Mouse (Mus musculus) heart, adult 18-20 months (tissue): ENCODE data around the gene Zan. TPM values are rescaled to one million over a fixed set of nuclear protein-coding genes. Genes with fewer than 3 reads are reported as not detected.
"Not testable (repeated sequence)": the region's sequence is repeated elsewhere in the genome, so short reads cannot be mapped to it uniquely, and the experiment has no call there.

Source experiments
- DNase-seq, 2 experiments: peaks; one replicate each; pipeline ENCODE4 v3.0.0; 2021 to 2022; ENCODE audit warnings: mixed read lengths in 1 of 2
- total RNA-seq, 2 experiments: library from RNA; stranded (reverse); gene quantifications; 2 replicates each; pipeline ENCODE4 v1.2.3; 2021

The Zan gene
- total RNA-seq, 2 experiments from 2014 or later: not detected

DNA sequence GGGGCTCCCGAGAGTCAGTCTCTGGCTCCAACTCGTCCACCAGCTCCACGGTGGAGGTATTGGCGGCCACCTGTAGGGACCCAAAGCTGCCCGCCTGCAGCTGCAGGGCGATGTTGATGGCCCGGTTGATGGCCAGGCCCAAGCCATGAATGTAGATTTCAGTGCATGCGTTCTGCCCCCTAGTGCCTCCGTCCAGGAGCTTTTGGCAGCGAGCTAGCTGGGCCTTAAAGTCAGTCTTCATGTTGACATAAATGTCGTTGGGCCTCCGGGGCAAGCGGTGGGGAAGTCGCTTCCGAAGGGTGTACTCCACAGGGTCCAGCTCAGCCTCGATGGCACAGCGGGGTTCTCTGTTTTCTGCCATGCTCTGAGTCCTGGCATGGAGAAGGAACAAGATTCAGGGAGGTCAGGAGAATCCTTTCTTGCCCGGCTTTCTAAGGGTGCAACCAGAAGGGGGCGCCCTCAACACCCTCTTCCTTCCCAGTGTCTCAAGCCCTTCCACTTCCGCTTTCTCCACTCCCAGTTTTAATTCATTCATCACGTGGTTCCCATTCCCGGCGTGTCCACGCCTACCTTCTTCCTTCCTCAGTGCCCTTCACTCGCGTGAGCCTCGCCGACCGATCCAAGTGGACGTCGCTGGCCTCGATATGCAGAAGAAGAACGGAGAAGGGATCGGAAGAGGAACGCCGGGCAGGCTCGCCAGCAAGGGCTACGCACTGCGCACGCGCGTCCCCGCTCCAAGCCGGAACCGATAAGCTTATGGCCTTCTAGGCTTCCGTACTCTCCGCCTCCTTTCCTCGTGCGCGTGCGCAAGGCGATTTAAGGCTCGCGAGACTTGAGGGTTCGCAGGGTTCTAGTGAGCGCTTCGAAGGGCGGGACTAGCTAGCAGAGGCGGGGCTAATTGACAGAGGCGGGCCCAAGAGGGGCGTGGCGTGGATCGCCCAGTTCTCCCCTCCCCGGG lies 25.1 kb upstream of the Zan start, which contains the start of gene Pop7:
Gene Pop7 (minus strand): TSS at position 810 of the 958 bp plus-strand sequence.
- DNase-seq: peak; percentile 100

DNA sequence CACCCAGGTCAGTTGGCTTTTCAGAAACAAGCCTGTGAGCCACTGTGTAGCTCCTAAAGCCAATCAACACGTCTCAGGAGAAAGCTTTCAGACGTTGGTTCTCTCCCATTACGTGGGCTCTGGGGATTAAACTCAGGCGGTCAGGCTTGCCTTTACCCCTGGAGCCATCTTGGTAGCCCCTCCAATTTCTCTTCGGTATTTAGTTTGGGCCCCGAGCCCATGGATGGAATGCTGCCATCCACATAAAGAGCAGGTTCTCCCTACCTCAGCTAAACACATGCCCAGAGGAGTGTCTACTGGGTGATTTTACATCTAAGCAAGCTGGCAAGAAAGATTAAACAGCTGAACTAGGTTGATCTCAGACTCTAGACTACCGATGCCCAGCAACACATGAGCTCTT lies 23.3 kb upstream of the Zan start:
- DNase-seq: no peak

DNA sequence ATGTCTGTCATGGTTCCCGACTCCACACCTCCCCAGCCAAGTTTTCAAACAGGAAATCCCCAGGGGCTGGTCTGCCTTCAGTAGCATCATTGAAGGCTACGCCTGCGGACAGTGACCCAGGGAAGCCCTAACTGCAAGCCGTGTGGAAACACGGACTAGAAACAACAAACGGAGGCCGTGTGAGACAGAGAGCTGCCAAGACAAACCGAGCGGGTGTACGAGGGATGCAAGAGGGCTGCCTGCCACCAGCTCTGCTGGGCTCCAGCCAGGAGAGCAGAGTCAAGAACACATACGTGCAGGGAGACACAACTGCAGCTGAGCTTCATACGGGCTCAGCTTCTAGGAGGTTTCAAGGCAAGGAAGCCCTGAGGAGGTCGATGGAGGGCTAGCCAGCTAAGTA lies 17.0 kb upstream of the Zan start:
- peak; percentile 44 to 67 for DNase-seq

DNA sequence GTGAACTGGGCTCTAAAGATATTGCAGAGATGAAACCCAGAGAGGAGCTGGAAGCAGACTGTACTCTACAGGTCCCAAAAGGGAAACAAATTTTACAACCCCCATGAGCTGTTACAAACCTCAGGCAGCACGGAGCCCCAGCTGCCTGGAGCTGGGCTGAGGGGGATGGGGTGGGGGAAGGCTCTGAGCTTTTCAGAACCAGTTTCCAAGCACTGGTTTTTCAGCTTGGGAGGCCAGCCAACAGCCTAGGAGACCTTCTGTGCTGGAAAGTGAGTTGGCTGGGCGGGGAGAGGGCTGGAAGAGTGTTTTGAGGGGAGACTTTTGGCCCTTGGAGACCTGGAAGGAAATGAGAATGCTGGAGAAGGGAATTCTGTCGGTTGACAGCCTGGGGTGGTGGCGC lies 14.7 kb upstream of the Zan start:
- peak; percentile 64 to 81 for DNase-seq

DNA sequence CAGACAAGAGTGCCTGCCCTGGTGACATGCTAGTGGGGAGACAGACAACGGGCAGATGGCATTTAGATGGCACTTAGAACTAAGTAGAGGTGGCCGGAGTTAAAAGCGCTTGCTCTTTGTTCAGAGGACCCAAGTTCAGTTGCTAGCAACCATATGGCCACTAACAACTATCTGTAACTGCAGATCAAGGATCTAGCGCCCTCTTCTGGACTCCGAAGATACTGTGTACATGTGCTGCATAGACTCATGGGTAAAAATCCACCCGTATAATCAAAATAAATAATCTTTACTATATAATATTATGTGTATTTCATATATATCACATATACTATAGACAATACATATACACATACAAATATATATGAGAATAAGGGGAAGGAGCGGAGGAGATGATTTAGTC lies 10.8 kb upstream of the Zan start:
- DNase-seq: no peak

DNA sequence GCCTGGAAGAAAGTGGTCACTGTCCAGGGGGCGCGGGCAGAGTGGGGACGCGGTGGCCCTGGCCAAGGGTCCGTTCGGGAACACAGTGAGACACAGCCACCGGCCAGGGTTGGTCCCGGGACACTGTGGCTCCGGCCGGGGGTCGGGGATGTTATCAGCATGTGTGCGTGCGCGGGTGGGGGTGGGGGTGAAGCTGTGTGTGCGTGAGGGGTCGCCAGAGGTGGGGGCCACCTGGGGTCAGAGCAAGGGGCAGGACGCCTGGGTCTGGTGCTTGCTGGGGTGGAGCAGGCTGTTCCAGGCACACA lies 8.9 kb upstream of the Zan start:
- DNase-seq: no peak

DNA sequence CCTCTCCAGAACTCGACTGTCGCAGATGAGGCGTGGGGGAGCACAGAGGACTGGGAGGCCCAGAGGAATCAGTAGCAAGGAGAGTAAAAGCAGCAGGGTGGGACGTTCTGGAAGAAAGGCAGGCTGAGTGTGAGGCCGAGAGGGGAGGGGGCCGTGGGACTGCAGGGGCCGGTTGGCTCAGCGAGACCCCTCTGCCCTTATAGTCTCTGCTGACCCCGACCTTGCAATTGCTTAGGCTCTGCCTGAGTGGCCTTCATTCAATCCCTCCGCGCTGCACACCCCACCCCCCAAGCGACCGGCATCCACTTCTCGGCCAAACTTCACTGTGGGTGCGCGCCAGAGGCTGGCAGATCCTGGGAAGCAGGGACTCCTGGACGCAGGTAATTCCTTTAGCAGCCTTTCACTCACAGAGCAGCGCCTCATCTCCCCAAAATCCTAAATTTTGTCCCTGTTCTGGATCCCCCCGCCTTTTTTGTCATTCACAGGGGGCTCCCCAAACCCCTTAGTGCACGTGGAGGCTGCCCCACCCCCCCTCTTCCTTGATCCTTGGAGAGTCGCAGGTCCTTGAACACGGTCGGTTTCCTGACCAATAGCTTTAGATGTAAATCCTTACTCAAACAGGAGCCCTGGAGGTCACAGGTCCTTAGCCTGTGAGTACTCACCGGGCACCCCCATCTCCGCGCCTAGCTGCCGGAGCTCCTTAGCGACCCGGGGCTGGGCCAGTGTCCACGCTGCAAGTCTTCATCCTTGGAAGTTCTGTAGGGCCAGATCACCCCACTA lies 8.4 kb upstream of the Zan start:
- DNase-seq: no peak

DNA sequence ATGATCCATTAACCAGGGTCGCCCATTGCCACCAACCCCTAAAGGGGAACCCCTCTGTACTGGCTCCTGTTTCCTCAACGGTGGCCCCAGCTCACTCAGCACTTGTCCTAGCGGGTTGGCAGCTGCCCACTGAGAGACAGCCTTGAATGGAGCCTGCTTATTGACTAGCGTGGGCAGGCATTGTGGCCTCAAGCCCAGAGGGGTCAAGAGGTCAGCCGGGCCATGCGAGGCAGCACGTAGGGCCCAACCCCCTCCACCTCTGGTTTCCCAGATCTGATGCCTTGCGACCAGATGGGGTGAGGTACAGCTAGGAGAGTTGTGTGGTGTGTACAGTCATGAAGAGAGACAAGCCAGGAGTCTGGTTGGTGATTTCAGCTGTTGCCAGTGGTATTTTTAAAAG lies 5.0 kb upstream of the Zan start:
- DNase-seq: no peak

DNA sequence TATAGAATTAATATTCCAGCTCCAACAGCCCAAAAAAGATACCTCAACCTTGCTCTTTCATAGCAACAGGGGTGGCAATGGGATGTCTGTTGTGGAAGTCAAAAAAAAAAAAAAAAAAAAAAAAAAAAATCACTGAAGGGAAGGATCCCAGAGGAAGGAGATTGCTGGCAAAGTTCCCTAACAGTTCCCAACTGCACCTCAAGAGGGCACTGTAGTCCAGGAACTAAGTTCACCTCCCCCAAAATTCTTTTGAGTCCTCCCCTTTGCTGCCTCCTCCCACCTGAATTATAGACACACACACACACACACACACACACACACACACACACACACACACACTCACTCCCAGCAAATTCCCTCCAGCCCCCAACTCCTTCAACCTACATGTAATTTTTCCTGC lies 4.3 kb upstream of the Zan start:
- peak; percentile 78 to 92 for DNase-seq

DNA sequence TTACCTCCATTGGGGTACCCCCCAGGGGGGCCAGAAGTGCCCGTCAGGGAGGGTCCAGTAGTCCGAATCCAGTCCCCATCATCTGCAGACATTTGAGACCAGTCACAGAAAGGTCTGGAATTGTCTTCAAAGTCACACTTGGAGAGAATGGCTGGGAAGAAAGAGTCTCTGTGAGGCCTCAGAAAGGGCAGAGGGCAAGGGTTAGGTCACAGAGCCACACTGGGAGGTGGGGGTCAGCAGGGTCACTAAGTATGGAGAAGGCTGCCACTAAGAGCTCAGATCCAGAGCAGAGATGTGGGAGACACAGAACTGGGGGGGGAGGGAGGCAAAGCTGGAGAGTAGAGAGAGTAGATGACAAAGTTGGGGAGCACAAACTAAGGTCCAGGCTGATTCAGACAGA lies 2.5 kb downstream of the Zan start:
- no peak for DNase-seq

DNA sequence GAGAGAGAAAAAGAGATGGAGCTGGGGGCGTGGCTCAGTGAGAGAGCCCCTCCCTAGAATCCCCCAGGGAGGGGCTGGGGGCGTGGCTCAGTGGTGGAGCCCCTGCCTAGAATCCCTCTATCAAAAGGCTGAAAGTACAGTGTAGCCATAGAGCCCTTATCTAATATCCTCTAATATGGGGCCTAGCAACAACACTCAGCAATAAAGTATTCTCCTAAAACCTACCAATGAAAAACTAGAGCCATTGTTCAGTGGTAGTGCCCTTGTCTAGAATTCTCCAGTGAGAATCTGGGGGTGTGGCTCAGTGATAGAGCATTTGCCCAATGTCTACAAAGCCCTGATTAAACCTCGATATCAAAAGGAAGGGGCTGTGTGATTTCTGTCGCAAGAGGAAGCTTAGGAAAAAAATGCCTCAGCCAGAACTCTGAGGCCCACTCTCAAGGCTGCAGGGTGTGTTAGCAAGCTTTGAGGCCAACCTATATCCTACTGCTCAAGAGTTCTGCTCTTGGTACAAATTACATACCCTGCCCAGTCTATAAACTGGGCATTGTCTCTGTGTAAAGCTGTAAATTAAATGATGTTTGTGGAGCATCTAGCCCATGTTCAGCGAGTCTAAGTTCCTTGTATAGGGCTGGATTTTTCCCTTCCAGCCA lies 4.5 kb downstream of the Zan start:
- no peak for DNase-seq

DNA sequence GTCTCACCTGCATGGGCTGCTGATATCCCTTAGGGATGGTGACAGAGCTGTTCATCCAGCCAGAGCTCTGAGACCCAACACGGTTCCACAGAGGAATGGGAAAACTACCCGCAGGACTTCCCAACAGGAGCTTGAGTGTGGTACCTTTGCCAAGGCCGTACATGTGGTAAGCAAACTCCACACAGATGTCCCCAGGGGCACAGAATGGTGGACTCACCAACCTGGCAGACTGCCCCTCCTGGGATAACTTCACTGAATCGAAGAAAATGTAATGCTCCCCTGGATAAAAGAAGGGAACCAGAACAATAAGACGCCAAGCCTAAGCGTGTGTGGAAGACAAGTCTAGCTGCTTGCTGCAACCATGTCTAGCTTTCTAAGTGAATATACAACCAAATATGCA lies 9.9 kb downstream of the Zan start:
- no peak for DNase-seq

DNA sequence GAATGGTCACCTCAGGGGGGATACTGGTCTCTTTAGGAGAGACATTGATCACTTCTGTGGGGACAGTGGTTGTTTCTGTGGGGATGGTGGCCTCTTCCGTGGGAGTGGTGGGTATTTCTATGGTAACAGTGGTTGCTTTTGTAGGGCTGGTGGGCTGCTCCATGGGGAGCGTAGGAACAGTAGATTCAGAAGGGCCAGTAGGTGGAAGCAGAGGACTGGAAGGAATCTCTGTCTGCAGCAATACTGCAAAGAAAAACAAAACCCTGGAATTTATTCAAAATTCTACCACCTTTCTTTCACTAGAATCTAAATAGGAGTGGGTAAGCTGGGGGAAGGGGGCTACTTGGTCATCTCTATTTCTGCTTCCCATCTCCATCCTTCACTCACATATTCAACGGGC lies 11.8 kb downstream of the Zan start:
- DNase-seq: no peak

DNA sequence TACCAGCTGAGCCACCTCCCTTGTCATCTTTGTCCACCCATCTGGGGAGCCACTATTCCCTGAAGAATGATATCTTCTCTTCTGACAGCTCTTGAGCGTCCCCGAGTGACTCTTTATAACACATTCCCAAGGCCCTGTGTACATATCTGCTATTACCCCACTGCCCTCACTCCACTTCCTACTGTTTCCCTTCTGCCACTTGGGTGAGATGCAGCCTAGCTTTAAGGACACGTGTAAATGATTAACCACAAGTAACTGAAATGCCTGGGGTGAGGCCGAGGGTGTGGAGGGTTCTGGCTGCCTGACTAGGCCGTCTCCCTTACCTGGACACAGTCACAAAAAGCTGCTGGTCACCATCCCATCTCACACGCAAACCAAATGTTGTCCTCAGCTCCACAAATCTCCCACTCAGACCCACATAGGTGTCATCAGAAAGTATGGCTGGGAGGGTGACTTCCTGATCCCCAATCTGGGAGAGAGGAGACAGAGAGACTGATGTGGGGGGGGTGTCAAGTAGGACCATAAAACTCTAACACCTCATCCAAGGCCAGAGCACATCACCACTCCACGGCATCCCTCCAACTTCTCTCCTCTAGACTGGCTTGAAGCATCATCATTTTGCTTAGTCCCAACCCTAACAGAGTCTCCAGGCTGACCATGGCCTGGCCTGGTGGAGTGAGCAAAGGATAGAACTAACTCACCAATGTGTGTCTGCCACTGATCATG lies 20.8 kb downstream of the Zan start:
- DNase-seq: no peak

DNA sequence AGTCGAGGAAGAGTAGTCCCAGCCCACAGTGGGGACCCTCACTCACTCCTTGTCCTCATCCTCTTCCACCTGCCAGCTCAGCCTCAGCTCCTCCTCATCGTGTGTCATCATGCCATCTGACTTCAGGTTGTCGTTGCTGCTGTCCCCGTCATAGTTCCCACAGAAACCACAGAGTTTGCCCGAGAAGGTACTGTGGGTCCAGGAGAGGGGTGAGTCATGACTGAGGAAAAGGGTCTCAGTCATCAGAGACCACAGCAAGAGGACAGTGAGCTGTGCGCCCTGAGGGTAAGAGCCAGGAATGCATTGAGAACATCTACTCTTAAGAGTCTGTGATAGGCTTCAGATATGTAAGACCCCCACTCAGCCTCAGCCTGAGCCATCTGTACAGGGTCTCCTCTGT lies 21.7 kb downstream of the Zan start:
- DNase-seq: no peak

DNA sequence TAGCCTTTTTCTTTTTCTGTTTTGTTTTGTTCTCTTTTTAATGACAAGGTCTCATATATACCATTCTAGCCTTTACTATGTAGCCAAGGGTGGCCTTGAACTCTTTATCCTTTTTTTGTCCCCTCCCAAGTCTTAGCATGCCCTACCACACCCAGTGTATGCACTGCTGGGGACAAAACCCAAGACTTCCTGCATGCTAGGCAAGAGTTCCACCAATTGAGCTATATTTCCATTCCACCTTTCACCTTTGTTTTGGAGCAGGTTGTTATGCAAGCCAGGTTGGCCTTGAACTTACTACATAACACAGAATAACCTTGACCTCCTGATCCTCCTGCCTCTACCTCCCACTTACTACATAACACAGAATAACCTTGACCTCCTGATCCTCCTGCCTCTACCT lies 31.3 kb downstream of the Zan start:
- DNase-seq: no peak

DNA sequence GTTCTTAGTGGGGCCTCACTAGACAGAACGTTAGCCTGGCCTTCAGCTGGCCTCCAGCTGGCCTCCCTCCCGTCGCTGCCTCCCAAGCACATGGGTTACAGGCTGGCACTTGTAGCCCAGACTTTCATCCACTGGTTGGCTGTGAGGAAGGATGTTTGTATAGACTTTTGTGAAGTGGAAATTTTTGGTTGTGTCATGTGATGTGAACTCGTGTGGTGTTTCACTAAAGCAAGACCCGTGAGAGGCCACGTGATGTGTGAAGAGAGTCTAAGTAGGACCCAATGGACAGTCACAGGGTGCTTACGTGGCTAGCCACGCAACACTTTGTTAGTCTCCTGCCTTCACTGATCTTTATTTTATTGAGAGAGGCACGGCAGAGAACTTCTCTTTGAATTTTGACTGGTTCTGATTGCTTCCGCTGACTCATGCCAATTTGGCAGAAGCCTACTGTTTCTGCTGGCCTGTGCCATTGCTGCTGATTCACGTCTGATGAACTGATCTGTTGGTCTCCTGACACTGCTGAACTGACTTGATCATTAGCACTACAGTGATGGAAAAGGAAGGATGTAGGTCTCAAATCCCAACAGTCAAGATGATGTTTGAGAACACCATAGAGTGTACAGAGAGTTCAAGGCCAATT lies 36.5 kb downstream of the Zan start:
- no peak for DNase-seq

DNA sequence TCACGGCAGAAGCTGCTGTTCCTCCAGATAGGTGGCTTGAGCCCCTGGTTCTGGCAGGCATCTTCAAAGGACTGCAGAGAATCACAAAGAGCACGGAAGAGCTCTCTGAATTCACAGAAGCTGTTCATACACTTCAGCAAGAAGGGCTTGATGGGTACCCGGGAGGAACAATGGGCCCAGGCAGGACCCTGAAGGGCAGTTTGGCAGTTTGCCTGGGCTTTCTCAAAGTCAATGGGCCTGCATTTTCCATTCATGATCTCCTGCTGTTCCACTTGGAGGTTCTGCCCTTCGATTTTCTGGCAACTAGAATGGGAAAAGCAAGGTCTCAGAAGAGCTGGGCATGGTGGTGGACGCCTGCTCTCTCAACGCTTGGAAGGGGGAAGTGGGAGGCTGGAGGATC lies 43.0 kb downstream of the Zan start:
- DNase-seq: no peak

DNA sequence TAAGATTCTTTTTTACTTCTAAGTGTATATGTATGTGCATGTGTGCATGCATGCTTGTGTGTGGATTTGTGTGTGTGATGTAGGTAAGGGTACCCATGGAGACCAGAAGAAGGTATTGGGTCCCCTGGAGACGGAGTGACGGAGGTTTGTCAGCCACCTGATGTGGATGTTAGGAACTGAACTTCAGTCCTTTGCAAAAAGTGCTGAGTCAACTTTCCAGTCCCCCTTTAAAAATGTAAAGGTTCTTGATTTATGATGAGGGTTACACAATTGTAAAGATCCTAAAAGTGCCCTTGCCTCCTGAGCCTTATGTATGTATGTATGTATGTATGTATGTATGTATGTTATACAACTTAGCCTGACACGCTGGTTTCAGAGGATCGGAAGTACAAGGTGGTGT lies 46.5 kb downstream of the Zan start:
- not testable (repeated sequence) for DNase-seq

DNA sequence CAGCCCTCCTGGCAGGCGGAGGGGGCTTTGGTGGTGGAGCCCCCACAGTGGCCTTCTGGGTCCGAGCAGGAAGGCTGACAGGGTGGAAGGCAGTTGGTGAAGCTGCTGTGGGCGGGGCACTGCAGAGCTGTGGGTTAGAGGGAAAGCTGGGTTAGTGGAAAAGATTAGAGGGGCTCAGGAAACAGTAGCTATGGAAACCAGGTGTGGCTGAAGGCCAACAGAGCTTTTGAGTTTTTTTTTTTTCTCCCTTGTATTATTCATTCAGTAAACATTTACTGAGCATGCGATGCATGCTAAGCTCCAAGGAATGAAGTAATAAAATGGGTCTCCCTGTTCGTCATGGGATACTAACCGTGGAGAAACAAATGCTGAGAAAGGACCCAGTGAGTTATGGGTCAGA lies 51.2 kb downstream of the Zan start:
- DNase-seq: no peak

DNA sequence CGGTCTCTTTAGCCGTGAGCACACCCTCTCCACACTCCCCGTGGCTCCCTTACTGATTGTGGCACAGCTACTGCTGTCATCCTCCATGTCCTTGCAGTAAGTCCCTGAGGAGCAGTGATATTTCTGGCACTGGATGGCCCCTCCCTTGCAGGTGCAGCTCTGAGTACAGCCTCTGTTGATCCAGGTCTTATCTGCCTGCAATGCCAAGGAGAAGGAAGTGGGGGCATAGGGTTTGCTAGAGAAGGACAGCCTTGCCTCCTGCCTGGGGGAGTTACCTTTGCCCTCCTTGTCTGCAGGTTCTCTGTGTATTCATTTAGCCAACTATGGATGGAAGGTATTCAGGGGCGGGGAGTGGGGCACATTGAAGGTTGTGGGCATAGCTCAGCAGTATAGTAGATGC lies 57.0 kb downstream of the Zan start:
- DNase-seq: no peak

DNA sequence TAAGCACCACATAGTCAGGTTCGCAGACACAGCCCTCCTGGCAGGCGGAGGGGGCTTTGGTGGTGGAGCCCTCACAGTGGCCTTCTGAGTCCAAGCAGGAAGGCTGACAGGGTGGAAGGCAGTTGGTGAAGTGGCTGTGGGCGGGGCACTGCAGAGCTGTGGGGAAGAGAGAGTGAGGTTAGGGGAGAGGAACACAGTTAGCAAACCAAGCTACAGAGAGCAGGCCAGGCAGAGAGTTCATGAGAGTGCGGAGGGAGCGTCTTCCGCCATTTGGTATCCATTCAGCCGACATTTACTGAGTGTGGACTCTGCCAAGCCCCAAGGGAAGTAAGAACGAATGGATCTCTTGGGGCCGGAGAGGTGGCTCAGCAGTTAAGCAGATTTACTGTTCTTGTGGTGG lies 57.8 kb downstream of the Zan start:
- no peak for DNase-seq
